Mouse (Mus musculus): ENCODE measurements around the gene Lexm. TPM values are rescaled to one million over a fixed set of nuclear protein-coding genes. Genes with fewer than 3 reads are reported as not detected.

Lexm gene
- polyA plus RNA-seq, 1 experiment from 2014 or later: 0.24 TPM

DNA sequence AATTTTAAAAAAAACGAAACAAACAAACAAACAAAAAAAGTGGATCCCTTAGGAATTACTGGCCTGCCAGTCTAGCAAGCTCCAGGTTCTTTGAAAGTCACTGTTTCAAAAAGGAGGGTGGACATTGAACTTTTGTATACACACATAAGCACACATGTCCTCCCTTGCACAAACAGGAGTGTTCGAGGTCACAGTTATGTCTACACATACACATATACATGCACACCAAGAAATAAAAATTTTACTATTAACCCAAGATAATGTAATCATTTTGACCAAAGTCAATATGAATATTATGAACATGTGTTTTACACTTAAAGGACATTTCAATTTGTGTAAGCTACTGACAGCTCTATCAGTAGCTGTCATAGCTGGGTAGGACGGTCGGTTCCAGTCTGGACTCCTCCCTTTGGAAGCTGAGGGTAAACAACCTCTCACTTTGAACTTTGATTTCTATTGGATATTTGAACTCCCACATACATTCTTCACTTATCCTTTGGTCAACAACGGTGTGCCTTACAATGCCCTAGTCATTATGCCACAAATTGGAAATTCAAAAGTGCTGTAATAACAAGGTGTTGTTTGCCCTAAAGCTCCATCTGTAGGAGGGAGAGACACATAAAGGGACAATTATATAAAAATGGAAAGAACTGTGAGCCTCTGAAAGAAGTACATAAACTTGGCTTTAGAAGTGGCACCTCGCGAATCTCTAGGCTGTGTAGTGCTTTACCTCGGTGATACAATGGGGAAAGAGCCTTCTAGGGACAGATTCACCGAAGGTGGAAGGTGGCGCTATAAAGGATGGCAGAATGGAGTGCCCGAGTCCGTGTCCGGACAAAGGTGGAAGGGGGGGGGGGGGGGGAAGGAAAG lies 57.5 kb downstream of the Lexm start:
- Histone ChIP-seq H3K27ac (replicated peaks) (no peak overlapping the region), H3K27me3 (no peaks in the 10 kb centered on the region), H3K9me3 (replicated peaks) (no peaks in the 10 kb centered on the region), H3K9ac (no peak overlapping the region), H3K36me3 (peaks cover 7% of the 10 kb centered on the region; the same call in 1 of the 2 replicates), H3K4me3 (replicated peaks) (peak overlapping the region; percentile 81), H3K4me2 (replicated peaks) (peak overlapping the region; percentile 83), H3K4me1 (peaks cover 31% of the 10 kb centered on the region)
- 32% methylated on average over 12 of the region's 13 CpGs for WGBS
- ATAC-seq (ENCODE audit: insufficient number of reproducible peaks, low FRiP score, low TSS enrichment, low read depth): no peak

DNA sequence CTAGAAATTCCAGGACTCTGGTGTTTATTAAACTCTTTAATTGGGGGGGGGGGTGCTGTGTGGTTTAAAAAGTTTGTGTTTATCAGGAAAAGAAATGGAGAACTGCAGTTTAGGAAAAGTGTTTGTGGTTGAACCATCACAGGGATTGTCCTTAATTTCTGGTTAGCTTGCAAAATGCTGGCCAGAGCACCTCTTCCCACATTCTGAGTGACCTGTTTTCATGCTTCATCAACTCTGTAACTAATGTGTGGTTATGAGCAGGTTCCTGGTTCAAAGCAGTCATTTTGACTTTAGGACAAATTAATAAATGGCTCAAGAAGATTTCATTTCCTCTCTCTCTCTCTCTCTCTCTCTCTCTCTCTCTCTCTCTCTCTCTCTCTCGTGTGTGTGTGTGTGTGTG lies 59.1 kb downstream of the Lexm start:
- H3K27me3 ChIP-seq: no peaks in the 10 kb centered on the region
- H3K36me3 ChIP-seq: no peaks in the 10 kb centered on the region
- H3K4me2 ChIP-seq (replicated peaks): no peak overlapping the region
- H3K9me3 ChIP-seq (replicated peaks): no peaks in the 10 kb centered on the region
- peaks cover 21% of the 10 kb centered on the region for H3K4me1 ChIP-seq
- no peak for ATAC-seq (ENCODE audit: insufficient number of reproducible peaks, low FRiP score, low TSS enrichment, low read depth)
- H3K4me3 ChIP-seq (replicated peaks): no peak overlapping the region
- H3K9ac ChIP-seq: no peak overlapping the region
- no CpG with 5 or more reads among the region's 1 CpGs for WGBS
- H3K27ac ChIP-seq (replicated peaks): no peak overlapping the region

DNA sequence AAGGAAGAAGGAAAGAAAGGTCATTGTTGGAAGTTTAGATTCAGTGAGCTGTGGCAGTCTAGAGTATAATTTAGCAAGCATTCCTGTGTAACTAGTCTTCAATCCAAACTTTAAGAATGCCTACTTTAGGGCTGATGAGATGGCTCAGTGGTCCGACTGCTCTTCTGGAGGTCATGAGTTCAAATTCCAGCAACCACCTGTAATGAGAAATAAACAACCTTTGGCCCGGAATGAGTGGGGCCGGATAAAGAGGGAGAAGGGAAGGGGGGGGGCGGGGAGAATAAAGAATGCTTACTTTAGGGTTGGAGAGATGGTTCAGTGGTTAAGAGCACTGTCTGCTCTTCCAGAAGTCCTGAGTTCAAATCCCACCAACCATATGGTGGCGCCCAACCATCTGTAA lies 59.8 kb downstream of the Lexm start:
- no peak overlapping the region for H3K4me3 ChIP-seq (replicated peaks)
- H3K4me2 ChIP-seq (replicated peaks): no peak overlapping the region
- no peak overlapping the region for H3K9ac ChIP-seq
- no peaks in the 10 kb centered on the region for H3K36me3 ChIP-seq
- H3K27ac ChIP-seq (replicated peaks): no peak overlapping the region
- no peak for ATAC-seq (ENCODE audit: insufficient number of reproducible peaks, low FRiP score, low TSS enrichment, low read depth)
- no peaks in the 10 kb centered on the region for H3K27me3 ChIP-seq
- WGBS: 85% methylated on average over 5 of the region's 5 CpGs
- H3K4me1 ChIP-seq: peaks cover 14% of the 10 kb centered on the region
- H3K9me3 ChIP-seq (replicated peaks): no peaks in the 10 kb centered on the region

DNA sequence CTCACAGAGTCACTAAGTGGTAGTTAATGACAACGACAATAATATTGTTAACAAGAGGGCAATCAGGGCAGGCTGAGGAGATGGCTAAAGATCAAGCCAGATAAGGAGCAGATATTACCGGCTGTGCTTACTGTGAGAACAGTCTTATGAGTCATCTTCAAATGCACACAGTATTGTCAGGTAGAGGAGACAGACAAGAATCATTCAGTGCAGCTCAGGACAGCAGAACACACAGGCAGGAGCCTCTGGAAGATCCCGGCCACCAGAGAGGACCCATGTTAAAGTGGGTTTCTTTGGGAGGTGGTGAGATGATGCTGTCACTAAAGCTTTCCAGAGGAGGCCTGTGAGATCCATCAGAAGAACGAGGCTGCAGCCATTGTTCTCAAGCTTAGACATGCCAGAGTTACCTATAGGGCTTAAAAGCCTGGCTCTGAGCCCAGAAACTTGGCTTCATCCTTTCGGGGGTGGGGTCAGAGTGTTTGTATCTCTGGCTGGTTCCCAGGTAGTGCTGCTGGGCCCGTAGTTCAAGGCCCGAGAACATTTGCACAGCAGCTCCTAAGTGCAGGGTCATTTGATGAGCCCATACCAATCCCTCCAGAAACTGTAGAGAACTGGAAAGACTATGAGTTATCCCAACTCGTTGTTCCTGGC lies 66.4 kb downstream of the Lexm start:
- Histone ChIP-seq H3K9ac (no peak overlapping the region), H3K4me3 (replicated peaks) (no peak overlapping the region), H3K4me1 (no peaks in the 10 kb centered on the region), H3K27ac (replicated peaks) (peak overlapping the region; percentile 41; the same call in 1 of the 2 replicates), H3K4me2 (replicated peaks) (no peak overlapping the region), H3K36me3 (no peaks in the 10 kb centered on the region), H3K27me3 (no peaks in the 10 kb centered on the region), H3K9me3 (replicated peaks) (no peaks in the 10 kb centered on the region)
- ATAC-seq (ENCODE audit: insufficient number of reproducible peaks, low FRiP score, low TSS enrichment, low read depth): no peak
- WGBS: 57% methylated on average over 8 of the region's 8 CpGs

DNA sequence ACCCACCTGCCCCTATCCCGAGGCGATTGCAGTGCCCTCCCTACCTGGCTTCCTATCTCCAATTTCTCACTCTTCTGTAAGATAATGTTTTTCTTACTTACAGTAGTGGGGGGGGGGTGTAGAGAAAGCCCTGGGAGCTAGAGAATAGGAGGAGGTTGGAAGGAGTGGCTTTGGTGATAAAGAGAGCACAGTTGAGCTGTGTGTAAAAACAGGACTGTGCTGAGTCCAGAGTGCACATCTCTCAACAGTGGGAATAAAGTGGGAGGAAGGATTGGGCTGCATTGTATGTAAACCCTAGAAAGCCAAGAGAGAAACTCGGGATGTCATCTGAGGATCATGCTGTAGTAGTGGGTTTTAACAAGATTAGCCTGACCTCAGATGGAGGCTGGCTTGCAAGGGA lies 68.9 kb downstream of the Lexm start:
- 68% methylated on average over 3 of the region's 3 CpGs for WGBS

DNA sequence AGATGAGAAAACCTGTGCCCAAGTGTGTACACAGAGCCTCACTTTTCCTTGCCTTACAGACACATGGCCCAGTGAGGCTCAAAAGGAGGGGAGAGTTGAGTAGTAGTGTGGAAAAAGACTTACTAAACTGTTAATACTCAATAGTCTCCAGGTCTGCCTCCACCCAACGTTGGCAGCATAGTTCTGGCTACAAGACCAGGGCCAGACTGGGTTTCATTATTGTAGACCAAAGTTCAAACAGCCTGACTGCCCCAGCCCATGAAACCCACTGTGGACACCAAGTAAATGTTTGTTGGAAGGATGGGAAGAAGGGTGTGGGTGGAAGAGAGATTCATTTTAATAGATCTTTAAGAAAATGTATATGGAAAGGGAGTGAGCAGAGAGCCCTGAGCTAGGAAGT lies 70.1 kb downstream of the Lexm start:
- H3K27me3 ChIP-seq: no peaks in the 10 kb centered on the region
- no peak overlapping the region for H3K4me2 ChIP-seq (replicated peaks)
- H3K4me3 ChIP-seq (replicated peaks): no peak overlapping the region
- no peak overlapping the region for H3K9ac ChIP-seq
- H3K36me3 ChIP-seq: no peaks in the 10 kb centered on the region
- ATAC-seq (ENCODE audit: insufficient number of reproducible peaks, low FRiP score, low TSS enrichment, low read depth): no peak
- no peaks in the 10 kb centered on the region for H3K9me3 ChIP-seq (replicated peaks)
- no peaks in the 10 kb centered on the region for H3K4me1 ChIP-seq
- no peak overlapping the region for H3K27ac ChIP-seq (replicated peaks)
- WGBS: 75% methylated on average over 1 of the region's 1 CpGs

More for the DNA sequence above, 68.9 kb downstream of the Lexm start:
- Histone ChIP-seq H3K9me3 (replicated peaks) (no peaks in the 10 kb centered on the region), H3K36me3 (no peaks in the 10 kb centered on the region), H3K4me1 (no peaks in the 10 kb centered on the region), H3K27me3 (no peaks in the 10 kb centered on the region), H3K27ac (replicated peaks) (no peak overlapping the region), H3K4me3 (replicated peaks) (no peak overlapping the region), H3K9ac (no peak overlapping the region), H3K4me2 (replicated peaks) (no peak overlapping the region)
- no peak for ATAC-seq (ENCODE audit: insufficient number of reproducible peaks, low FRiP score, low TSS enrichment, low read depth)

DNA sequence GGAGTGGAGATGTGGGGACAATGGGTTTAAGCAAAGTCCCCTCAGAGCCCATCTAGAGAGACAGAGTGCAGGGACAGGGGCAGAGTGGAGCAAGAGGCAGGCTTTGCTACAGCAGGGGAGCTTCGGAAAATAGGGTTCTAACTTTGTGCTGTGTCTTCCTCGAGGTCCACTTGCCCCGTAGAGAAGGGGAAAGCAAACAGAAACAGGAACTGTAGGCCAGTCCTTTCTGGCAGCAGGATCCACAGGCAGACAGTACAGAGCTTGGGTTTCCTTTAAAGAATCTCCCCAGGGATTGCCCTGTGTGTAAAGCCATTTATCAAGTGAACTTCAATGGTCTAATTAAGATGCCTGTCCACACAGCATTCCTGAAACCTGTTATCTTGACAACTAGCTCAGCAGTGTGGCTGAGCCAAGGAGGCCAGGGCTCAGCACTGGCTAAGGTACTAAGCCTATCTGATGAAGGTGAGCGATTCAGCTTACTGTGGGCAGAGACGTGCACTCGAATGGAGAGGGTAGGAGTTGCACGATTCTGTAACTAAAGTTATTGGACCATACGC lies 71.1 kb downstream of the Lexm start:
- Histone ChIP-seq H3K4me2 (replicated peaks) (no peak overlapping the region), H3K27me3 (no peaks in the 10 kb centered on the region), H3K9ac (no peak overlapping the region), H3K4me1 (no peaks in the 10 kb centered on the region), H3K4me3 (replicated peaks) (no peak overlapping the region), H3K9me3 (replicated peaks) (no peaks in the 10 kb centered on the region), H3K36me3 (no peaks in the 10 kb centered on the region), H3K27ac (replicated peaks) (no peak overlapping the region)
- ATAC-seq (ENCODE audit: insufficient number of reproducible peaks, low FRiP score, low TSS enrichment, low read depth): no peak
- WGBS: 56% methylated on average over 8 of the region's 8 CpGs

DNA sequence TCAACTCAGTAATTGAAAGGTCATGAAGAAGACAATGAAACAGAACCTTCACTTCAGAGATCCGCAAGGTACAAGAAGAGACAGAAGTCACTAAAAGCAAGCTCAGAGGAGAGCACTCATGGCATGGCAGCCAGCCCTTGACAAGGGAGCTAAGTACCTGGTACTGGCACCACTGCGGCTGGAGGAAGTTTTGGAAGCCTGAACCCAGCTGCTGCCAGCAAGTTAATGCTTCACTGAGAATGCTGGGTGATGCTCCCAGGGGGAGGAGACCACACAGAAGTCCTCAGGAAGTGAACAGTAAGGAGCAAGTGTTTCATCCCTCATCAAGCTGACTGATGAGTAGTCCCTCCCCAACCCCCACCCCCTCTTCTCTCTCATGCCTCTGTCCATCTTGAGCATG lies 74.8 kb downstream of the Lexm start:
- no peak overlapping the region for H3K27ac ChIP-seq (replicated peaks)
- H3K36me3 ChIP-seq: no peaks in the 10 kb centered on the region
- WGBS: 79% methylated on average over 2 of the region's 2 CpGs
- no peaks in the 10 kb centered on the region for H3K9me3 ChIP-seq (replicated peaks)
- H3K4me2 ChIP-seq (replicated peaks): no peak overlapping the region
- H3K9ac ChIP-seq: no peak overlapping the region
- no peaks in the 10 kb centered on the region for H3K27me3 ChIP-seq
- ATAC-seq (ENCODE audit: insufficient number of reproducible peaks, low FRiP score, low TSS enrichment, low read depth): no peak
- no peaks in the 10 kb centered on the region for H3K4me1 ChIP-seq
- no peak overlapping the region for H3K4me3 ChIP-seq (replicated peaks)

DNA sequence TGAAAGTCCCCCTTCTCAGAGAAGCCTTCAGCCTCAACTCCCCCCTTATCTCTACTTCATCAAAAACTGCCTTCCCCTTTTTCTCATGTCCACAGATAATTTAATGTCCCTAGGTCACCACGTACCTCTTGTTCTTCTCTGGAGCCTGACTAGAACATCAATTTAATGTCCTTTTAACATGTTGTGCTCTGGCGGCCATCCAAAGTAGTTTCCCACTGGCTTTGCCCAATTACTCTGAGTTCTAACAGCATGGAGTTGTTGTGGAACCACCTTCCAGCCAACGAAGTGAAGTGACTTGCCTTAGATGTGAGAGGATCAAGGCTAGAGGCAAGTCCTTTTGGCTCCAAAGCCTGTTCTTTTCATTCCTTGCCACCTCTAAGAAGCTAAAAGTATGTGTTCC lies 75.5 kb downstream of the Lexm start:
- Histone ChIP-seq H3K4me3 (replicated peaks) (no peak overlapping the region), H3K36me3 (no peaks in the 10 kb centered on the region), H3K4me2 (replicated peaks) (no peak overlapping the region), H3K27ac (replicated peaks) (no peak overlapping the region), H3K9me3 (replicated peaks) (no peaks in the 10 kb centered on the region), H3K27me3 (no peaks in the 10 kb centered on the region), H3K4me1 (no peaks in the 10 kb centered on the region), H3K9ac (no peak overlapping the region)
- WGBS: 60% methylated on average over 3 of the region's 3 CpGs
- ATAC-seq (ENCODE audit: insufficient number of reproducible peaks, low FRiP score, low TSS enrichment, low read depth): no peak

Measured in embryonic facial prominence, embryonic 15.5 days (tissue).